Mouse (Mus musculus) frontal cortex, adult 2 months (tissue): Measurements from ENCODE around the gene Ankrd23. TPM values are rescaled to one million over a fixed set of nuclear protein-coding genes. Genes with fewer than 3 reads are reported as not detected.

Source experiments
- polyA plus RNA-seq: library from polyadenylated mRNA; depleted of rRNA; stranded (reverse); fragments of >200 nt; gene quantifications from 2 replicates; pipeline ENCODE4 v1.2.3, GENCODE M21; 2012; rRNA removed

Ankrd23 gene
- polyA plus RNA-seq, 1 experiment: 9.5 TPM

Other genes starting within 250 kb of the Ankrd23 start
- 9.0 and 11.2 TPM in 2 replicates for gene Arid5a, start 229.2 kb downstream of the Ankrd23 start, polyA plus RNA-seq
- 65.5 and 65.8 TPM in 2 replicates for gene Kansl3, start 167.7 kb downstream of the Ankrd23 start, polyA plus RNA-seq
- gene Fer1l5, start 164.6 kb downstream of the Ankrd23 start, polyA plus RNA-seq: 0.29 and 0.36 TPM in 2 replicates
- 39.1 and 39.6 TPM in 2 replicates for gene Lman2l, start 91.6 kb downstream of the Ankrd23 start, polyA plus RNA-seq
- gene Cnnm4, start 65.3 kb downstream of the Ankrd23 start, polyA plus RNA-seq: 7.9 and 8.6 TPM in 2 replicates
- 26.6 and 27.1 TPM in 2 replicates for gene Cnnm3, start 25.0 kb downstream of the Ankrd23 start, polyA plus RNA-seq
- 0.04 TPM in 1 of 2 replicates, not detected in the other for gene Gm42417, start 2.5 kb upstream of the Ankrd23 start, polyA plus RNA-seq
- 16.2 and 17.7 TPM in 2 replicates for gene Ankrd39, start 10.6 kb upstream of the Ankrd23 start, polyA plus RNA-seq
- gene Sema4c, start 21.5 kb upstream of the Ankrd23 start, polyA plus RNA-seq: 12.3 and 12.7 TPM in 2 replicates
- gene Fam178b, start 146.3 kb upstream of the Ankrd23 start, polyA plus RNA-seq: 0.58 and 1.4 TPM in 2 replicates
- 636 and 685 TPM in 2 replicates for gene Cox5b, start 154.6 kb upstream of the Ankrd23 start, polyA plus RNA-seq
- gene 4933424G06Rik, start 173.3 kb upstream of the Ankrd23 start, polyA plus RNA-seq: 0.10 and 0.46 TPM in 2 replicates
- gene Actr1b, start 177.5 kb upstream of the Ankrd23 start, polyA plus RNA-seq: 362 and 413 TPM in 2 replicates
- 2.5 and 3.7 TPM in 2 replicates for gene Zap70, start 224.9 kb upstream of the Ankrd23 start, polyA plus RNA-seq